Mouse (Mus musculus): ENCODE results near the gene Gstm6.
A peak's percentile ranks its signal among the peaks of the same experiment; 100 is the strongest.
"Not testable (repeated sequence)": the region's sequence is repeated elsewhere in the genome, so short reads cannot be mapped to it uniquely, and the experiment has no call there.

The Gstm6 gene

DNA sequence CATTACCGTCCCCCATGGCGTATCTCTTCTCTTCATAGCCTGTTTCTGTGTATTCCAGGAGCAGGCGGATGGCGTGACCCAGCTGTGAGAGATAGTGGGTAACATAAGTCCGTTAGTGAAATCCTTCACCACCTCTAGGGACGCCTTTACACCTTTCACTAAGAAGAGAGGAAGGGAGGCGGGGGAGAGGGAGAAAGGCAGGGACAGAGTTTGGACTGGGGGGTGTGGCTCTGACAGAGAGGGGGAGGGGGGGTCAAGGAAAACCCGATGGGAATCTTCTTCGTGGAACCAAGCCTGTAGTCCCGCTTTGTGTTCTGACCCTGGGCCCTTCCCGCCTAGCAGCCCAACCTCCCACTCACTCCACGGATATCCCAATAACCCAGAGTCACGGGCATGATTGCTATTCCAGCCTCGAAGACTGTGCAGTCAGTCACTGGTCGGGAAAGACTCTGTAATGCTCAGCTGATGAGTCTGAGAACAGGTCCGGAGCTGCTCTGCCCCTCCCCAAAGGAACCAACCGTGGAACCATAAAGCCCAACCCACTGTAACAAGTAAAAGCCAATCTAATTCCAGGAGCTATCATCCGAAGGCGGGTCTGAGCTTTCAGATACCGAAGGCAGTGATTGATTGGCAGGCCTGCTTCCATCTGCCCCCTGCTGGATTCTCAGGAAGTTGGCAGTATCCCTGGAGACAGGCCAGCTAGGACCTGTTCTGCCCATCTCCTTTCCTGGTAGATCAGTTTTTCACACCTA is at the start of gene Gstm6:
Gene Gstm6, minus strand, starts transcription at position 511 of the 752 bp plus-strand sequence.
- DNase-seq = peak; percentile 73

DNA sequence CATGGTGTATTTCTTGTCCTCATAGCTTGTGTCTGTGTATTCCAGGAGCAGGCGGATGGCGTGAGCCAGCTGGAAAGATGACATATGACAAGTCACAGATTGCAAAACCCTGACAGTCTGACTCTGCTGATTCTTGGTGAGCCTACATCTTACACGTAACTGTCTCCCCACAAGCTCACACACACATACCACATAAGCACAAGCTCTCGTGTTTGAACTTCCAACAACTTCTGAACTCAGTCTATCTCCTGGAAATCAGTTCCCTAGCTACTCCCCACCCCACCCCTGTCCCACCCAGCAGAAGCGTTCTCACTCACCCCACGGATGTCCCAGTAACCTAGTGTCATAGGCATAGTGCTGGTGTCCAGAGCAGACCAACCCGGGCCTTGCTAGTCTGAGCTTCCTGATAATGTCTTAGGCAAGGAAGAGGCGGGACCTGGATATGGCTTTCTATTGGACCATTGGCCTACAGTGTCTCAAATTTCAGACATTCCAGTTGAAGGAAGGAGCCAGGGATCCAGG is 42.6 kb upstream of the Gstm6 start, which contains the start of gene Gstm2:
Gene Gstm2, minus strand, starts transcription at position 413 of the 522 bp plus-strand sequence.
- DNase-seq = peak; percentile 81

DNA sequence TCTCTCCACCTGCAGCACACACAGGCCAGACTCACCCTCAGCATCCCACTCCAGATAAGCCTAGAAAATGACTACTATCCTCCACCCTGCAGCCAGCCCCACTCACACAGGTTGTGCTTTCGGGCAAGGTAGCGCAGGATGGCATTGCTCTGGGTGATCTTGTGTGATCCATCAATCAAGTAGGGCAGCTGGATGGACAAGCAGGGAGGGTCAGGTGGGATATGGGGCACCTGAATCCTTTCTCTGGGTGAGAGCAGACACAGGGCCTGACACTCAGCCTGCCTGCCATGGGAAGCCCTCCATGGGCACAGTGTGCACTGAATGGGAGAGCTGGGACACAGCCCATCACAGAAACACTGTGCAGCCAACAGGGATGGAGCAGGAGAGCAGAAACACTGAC is 41.6 kb upstream of the Gstm6 start:
- DNase-seq = not testable (repeated sequence)

DNA sequence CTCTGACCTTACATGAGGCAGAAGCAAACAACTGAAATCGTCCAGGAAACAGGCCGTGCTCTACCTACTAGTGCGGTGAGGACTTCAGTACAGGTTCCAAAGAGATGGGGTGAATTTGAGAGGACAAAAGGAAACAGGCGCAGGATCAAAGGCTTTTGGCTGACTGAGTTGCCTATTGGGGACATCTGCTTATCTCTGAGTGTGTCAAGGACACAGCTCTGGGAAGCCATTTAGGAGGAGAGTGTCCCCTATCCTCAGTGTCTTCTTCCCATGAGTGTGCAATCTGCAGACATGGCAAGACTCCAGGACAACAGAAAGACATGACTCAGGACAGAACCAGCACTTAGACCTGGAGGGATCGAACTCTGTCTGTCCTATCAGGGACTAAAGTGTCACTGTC is 40.9 kb upstream of the Gstm6 start:
- no peak for DNase-seq

DNA sequence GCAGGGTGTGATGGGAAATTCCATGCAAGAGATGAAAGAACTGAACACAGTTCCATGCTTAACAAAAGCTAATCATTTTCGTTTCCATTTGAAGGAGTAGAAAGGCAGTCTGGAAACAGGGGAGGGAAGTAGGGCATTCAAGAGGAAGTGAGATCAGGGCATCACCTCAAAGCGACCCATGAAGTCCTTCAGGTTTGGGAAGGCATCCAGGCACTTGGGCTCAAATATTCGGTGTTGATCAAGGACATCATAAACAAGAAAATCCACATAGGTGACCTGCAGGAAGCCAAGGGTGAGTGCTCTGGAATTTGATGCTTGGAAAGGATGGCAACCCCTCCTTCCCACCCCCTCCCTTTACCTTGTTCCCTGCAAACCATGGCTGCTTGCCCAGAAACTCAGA is 40.2 kb upstream of the Gstm6 start:
- peak; percentile 19 for DNase-seq

DNA sequence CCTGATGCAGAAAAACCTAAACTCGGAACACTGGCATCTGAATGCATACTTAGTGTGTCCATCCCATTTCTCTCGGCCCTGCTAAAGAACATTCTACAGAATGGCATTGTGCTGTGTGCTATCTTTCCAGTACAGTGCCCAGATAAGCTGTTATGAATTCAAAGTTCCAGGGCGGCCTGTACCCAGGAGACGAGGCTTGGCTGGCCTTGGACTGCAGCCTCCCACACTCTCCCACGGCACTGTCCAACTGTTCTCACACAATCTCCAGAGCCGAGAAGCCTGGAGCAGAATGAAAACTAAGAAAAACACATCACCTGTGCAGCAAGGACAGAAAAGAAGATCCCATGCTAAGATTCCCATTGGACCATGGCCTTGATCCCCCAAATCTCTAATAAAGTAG is 39.2 kb upstream of the Gstm6 start:
- DNase-seq = no peak

DNA sequence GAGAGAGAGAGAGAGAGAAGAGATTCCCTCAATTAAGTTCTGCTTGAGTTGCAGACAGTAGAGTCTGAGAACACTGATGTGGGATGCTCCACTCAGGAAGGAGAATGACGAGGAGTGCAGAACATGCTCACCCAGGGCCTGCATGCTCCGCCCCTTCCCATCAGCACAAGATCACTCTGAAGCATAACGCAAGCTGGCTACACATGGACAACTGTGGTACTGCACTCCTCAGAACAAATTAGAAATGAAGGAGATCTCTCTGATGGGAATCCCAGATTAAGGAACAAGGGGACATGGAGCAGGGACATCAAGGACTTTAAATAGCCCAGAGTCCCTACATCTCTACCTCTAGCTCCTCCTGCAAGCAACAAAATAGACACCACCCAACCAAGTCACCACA is 37.7 kb upstream of the Gstm6 start:
- DNase-seq = no peak

DNA sequence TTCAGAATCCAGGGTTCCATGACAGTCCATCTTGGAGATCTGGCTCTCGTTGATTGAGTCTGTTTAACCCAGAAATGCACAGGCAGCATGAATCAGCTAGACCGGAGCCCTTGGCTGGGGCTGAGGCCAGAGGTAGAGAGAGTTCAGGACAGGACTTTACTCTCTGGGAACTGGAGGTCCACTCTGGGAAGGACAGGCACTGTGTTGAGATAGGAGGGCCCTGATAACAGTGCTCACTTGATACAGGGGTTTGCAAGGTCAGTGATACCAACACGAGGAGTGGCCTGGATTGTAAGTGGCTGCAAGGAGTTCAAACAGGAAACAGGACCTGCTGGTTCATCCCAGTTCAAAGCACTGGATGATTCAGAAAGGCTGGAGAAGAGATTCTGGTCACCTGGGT is 34.1 kb upstream of the Gstm6 start:
- DNase-seq = no peak

DNA sequence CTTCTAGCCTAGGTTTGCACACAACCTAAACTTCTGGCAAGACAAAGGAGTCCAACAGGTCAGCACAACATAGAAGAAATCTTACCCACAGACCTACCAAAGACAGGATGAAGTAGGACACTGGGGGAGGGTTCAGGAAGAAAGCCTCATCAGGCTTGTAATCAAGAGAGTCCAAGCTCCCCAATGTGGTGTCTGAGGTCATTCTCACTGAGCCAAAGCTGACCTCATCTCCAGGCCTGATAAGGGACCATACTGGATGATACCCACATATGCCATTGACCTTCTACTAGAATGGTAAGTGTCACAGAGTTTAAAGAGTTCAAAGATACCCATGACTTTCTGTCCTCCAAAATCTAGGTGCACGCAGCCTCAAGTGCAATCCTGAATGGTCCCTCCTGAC is 30.7 kb upstream of the Gstm6 start:
- no peak for DNase-seq

DNA sequence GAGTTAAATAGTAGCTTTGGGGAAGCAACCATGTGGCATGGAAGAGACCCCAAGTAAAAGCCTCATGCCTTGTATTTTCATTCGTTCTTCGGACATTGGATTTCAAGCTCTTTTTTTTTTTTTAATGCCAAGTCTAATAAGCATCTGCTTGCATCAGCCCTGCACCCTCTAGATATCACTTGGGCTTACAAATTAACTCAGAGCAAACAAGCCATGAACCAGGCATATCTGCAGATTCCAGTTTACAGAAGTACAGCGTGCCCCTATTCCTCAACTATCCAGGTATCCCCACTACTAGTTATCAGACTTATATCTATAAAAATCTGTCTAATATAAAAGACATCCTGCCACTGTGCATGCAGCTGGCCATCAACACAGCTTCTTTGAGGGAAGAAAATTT is 28.5 kb upstream of the Gstm6 start:
- DNase-seq = no peak

DNA sequence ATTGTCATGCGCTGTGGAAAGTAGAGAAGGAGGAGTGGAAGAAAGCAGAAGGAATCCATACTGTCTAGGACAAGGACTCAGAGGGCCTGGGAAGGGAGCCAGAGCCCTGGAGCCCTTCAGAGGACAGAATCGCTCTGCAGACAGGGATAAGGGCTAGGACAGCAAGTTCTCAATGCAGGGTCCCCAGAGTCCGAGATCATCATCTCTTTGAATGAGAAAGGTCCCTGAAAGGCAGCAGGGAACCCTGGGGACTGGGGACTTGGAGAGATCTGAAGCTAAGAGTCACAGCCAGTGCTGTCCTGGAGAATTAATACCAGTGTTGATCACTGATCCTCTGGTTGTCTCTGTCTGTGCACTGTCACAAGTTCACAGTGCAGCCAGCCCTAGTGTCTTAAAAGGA is 27.6 kb upstream of the Gstm6 start:
- DNase-seq = not testable (repeated sequence)

DNA sequence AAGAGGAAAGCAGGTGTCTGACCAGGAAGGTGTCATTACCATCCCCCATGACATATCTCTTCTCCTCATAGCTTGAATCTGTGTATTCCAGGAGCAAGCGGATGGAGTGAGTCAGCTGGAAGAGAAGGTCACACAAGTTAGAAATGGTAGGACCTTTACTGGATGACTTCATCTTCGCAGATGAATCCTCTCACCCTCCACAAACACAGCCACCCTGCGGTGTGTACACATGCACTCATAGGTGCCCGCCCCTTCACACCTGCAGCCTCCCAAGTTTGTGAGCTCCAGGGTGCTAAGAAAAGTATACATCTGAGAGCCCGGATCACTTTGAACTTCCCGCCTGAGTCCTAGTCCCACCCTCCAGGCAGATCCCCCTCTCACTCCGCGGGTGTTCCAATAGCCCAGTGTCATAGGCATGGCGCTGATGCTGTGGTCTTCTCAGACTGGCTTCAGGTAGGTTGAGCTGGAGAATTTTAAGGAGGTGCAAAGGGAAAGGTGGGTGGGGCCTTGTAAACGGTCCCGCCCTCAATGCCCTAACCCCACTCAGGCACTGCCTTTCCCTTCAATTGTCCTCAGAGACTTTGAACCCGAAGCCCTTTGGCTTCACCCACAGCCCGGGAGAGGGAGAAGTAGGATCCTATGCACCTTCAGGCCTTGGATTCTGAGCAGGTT is 25.3 kb upstream of the Gstm6 start, which contains the start of gene Gstm3:
Gene Gstm3, minus strand, starts transcription at position 560 of the 672 bp plus-strand sequence.
- no peak for DNase-seq

DNA sequence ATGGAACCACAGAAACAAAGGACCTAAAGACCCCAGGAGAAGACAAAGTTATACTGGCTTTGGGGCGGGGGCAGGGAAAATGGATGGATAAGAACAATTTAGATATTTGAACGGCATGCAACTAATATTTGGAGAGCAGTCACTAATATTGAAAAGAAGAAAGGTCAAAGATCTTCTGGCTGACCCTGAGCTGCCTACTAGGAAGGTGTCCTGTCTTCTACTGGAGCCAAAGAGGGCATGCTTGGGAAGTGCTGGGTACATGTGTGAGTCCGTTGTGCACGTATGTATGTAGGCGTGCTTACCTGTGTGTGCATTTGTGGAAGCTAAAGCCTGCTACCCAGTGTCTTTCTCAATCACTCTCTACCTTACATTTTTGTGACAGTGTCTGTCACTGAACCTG is 23.1 kb upstream of the Gstm6 start:
- no peak for DNase-seq

DNA sequence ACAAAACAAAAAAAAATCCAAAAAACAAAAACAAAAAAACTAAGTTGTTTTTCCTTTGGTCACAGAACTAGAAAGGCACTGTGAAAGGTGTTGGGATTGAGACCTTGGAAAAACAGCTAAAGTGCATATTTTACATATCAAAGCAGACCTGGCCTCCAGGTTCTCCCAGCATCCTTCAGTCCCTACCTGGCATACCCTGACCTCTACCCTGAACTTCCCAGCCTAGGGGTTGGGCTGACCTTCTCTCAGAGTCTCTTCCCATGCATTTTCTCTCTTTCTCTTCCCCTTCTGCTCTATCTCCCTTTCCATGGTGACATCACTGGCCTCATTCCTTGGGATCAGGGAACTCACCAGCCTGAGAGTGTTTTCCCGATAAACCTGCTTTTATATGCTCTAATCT is 22.0 kb upstream of the Gstm6 start:
- DNase-seq = no peak

DNA sequence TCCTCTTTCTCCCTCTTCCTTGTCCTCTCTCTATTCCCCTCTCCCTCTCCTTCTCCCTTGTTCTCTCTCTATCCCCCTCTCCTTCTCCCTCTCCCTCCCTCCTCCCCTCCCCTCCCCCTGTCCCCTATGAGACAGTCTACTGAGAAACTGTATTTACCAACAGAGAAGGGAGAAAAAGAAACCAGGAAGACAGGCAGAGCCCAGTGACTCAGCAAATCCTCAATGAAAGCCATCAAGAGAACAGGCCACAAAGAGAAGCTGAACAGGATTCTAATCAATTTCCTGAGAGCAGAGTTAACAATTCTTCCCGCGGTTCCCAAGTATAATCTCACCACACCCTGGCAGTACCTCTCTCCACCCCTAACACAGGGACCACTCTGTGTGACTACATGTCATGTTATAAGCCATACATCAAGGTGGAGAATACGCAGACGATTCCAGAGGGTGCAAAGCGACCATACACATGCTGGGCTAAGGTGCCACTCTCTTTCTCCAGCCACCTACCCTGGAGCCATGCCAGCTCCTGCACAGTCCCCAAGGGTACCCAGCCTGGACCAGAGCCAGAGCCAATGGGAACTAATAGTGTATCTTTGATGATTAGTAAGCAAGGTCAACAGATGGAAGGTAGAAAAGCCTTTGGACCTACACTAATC is 21.2 kb upstream of the Gstm6 start:
- DNase-seq = no peak

DNA sequence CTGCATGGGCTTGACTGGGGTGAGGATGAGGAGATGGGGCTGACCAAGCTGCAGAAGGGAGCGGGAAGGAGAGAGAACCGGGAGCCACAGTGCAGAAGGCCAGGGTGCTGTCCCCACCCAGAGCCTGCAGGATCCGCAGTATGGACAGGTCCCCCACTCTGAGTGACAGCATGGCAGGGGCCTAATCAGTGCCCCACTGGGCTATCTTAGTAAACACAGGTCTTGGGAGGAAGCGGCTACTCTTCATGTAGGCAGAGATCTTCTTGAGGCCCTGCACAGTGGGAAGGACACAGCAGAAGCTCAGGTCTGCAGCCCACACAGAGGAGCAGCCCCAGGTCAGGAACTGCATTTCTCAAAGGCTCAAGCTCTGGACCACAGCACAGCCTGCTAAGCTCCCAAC is 20.5 kb upstream of the Gstm6 start:
- DNase-seq = no peak

DNA sequence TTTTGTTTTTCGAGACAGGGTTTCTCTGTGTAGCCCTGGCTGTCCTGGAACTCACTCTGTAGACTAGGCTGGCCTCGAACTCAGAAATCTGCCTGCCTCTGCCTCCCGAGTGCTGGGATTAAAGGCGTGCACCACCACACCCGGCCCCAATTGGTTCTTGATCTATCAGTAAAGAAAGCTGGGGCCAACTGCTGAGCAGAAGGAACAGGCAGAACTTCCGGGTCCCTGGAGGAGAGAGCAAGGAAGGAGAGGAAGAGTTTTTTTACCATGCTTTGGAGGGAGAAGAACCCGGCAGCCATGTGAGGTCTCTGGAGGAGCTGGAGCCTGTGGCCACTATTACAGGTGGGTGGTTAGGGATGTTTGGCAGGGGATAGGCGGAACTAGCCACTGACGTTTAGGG is 11.7 kb upstream of the Gstm6 start:
- not testable (repeated sequence) for DNase-seq

DNA sequence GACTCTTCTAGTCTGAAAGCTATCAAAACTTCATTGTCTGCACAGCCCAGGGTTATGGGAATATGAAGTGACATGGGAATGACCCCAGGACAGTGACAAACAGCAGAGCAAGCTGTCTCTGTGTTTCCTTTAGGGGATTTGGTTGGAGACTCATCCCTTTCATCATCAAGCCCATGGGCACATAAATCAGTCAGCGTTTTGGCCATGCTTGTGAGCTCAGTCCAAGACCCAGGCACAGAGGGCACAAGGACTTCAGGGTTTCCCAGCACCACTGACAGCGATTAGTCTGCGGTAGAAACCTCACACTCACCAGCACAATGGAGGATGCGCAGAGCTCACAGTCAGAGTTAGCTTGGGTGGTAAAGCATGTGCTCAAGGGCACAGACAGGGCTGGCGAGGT is 10.4 kb upstream of the Gstm6 start:
- DNase-seq = no peak

DNA sequence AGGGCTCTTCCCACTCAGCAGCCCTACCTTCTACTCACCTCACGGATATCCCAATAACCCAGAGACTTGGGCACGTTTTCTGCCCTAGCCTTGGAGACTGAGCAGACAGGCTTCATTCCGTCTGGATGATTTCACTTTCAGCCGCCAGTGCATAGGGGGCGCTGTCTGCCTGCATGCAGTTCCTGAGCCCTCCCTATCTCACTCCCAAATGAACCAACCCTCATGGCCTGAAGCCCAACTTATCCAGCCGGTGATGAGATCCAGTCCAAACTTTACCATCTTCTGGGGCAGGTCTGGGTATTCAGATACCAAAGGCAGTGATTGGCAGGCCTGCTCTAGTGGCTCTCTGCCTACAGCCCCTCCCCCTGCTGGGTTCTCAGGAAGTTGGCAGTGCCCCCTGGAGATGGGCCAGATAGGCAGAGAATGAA is 9.8 kb upstream of the Gstm6 start:
- DNase-seq = peak; percentile 88

DNA sequence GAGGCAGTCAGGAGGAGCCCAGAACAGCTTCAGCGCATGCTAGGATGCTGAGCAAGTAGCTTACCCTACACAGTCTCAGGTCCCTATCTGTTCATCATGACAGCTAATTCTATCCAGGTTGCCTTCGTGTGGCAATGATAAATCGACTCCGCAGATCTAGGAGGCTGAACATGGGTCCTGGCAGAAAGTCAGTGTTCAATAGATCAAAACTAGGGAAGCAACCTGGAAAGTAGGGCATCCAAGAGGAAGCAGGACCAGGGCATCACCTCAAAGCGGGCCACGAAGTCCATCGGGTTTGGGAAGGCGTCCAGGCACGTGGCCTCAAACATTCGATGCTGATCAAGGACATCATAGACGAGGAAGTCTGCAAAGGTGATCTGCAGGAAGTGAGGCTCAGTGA is 7.0 kb upstream of the Gstm6 start:
- DNase-seq = no peak

DNA sequence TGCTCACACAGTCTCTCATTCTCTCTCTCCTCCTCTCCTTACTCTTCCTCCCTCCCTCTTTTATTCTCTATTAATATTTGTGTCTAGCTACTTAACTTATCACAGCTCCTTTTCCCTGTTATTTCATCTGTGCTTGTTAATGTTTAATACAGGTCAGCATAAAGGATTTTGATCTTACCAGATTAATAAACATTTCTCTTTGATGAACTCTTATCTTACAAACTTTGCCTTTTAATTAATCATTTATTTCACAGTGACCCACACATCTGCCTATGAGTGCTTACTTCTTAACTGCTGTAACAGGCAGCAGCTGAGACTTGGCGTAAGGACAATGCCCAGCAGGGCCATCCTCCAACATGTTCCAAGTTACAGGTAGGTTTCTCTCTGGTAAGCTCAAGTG is 5.9 kb upstream of the Gstm6 start:
- DNase-seq = not testable (repeated sequence)

DNA sequence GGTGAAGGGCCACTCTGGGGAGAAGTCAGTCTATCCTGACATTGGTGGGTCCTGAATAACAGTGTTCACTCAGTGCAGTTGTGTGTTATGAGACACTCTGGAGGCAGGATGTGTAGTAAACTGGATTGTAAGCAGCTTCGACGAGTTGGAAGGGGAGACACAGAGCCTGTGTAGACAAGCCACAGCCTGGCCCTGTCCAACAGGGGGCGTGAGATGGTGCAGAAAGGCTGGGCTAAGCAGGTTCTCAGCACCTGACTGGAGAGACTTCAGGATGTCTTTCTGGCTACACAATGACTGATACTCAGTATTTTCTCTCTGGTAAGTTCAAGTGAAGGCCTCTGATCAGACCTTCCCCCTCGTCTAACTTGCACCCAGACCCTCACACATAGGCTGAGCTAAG is 2.2 kb upstream of the Gstm6 start:
- no peak for DNase-seq

DNA sequence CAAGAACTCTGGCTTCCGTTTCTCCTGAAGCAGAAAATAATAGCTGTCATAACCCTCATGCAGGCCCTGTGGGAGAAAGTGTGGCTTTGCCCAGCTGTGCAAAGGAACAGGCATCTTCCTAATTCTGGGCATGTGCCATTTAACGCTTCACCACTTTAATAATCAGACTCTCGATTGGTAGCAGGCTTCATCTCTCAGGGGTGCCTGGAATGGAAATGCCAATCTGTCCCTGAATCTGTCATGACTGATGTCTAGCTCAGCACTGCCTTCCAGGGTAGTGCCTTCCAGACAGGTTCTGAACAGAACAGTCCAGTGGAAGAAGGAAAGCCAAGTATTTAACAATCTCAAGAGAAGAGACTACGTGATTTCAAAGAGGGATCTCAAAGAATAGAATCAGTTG is 2.3 kb downstream of the Gstm6 start:
- DNase-seq = no peak

DNA sequence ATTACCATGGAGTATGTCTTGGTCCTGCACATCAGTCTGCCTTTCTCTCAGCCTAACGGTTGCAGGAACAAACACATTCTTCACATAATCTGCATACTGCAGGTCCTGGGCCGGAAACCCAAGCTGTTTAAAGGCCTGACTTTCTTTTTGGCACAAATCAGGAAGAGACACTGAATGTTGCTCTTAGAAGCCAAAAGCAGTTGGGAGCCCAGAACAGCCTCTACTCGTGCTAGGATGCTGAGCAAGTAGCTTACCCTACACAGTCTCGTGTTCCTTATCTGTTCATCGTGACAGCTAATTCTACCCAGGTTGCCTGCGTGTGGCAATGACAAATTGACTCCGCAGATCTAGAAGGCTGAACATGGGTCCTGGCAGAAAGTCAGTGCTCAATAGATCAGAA is 3.0 kb downstream of the Gstm6 start:
- no peak for DNase-seq
